Mouse (Mus musculus): Measurements from ENCODE around the gene N4bp1.

The N4bp1 gene

GRCm38 (mm10) chr8:86854686-86855085, 30.4 kb downstream of the N4bp1 start:
- DNase-seq (ENCODE audit: low spot score) = peak; percentile 74

- no peak for DNase-seq (ENCODE audit: low spot score)
These were observed 31.1 kb downstream of the N4bp1 start for GRCm38 (mm10) chr8:86853989-86854373.

- no peak for DNase-seq (ENCODE audit: low spot score)
These were observed 31.6 kb downstream of the N4bp1 start for GRCm38 (mm10) chr8:86853266-86853988.

GRCm38 (mm10) chr8:86852491-86852890, 32.6 kb downstream of the N4bp1 start:
- no peak for DNase-seq (ENCODE audit: low spot score)

- no peak for DNase-seq (ENCODE audit: low spot score)
These were observed 36.2 kb downstream of the N4bp1 start for GRCm38 (mm10) chr8:86848876-86849275.

GRCm38 (mm10) chr8:86848401-86848800, 36.7 kb downstream of the N4bp1 start:
- no peak for DNase-seq (ENCODE audit: low spot score)

GRCm38 (mm10) chr8:86847091-86847490, 38.0 kb downstream of the N4bp1 start:
- DNase-seq (ENCODE audit: low spot score) = no peak

- no peak for DNase-seq (ENCODE audit: low spot score)
These were observed 39.2 kb downstream of the N4bp1 start for GRCm38 (mm10) chr8:86845875-86846274.

GRCm38 (mm10) chr8:86844856-86845255, 40.2 kb downstream of the N4bp1 start:
- no peak for DNase-seq (ENCODE audit: low spot score)

GRCm38 (mm10) chr8:86843896-86844295, 41.2 kb downstream of the N4bp1 start:
- DNase-seq (ENCODE audit: low spot score) = peak; percentile 58

- DNase-seq (ENCODE audit: low spot score) = no peak
These were observed 43.3 kb downstream of the N4bp1 start for GRCm38 (mm10) chr8:86841556-86842309.

- DNase-seq (ENCODE audit: low spot score) = no peak
These were observed 44.9 kb downstream of the N4bp1 start for GRCm38 (mm10) chr8:86840120-86840693.

- DNase-seq (ENCODE audit: low spot score) = no peak
These were observed 46.2 kb downstream of the N4bp1 start for GRCm38 (mm10) chr8:86838707-86839438.

- DNase-seq (ENCODE audit: low spot score) = no peak
These were observed 47.8 kb downstream of the N4bp1 start for GRCm38 (mm10) chr8:86837234-86837633.

GRCm38 (mm10) chr8:86835881-86836280, 49.2 kb downstream of the N4bp1 start:
- DNase-seq (ENCODE audit: low spot score) = no peak

GRCm38 (mm10) chr8:86834496-86835260, 50.4 kb downstream of the N4bp1 start:
- no peak for DNase-seq (ENCODE audit: low spot score)

GRCm38 (mm10) chr8:86833937-86834336, 51.1 kb downstream of the N4bp1 start:
- no peak for DNase-seq (ENCODE audit: low spot score)

GRCm38 (mm10) chr8:86828925-86829324, 56.1 kb downstream of the N4bp1 start:
- DNase-seq (ENCODE audit: low spot score) = no peak

- DNase-seq (ENCODE audit: low spot score) = no peak
These were observed 57.9 kb downstream of the N4bp1 start for GRCm38 (mm10) chr8:86827199-86827598.

- no peak for DNase-seq (ENCODE audit: low spot score)
These were observed 58.5 kb downstream of the N4bp1 start for GRCm38 (mm10) chr8:86826538-86826937.

GRCm38 (mm10) chr8:86825674-86826448, 59.2 kb downstream of the N4bp1 start:
- DNase-seq (ENCODE audit: low spot score) = no peak

Measured in embryo, embryonic 10.5 days (tissue).